Mouse (Mus musculus) MEL (cell line): ENCODE data around the gene Znfx1.

ENCODE experiments used
- CHD2 ChIP-seq: IDR thresholded peaks from 2 replicates; pipeline ENCODE4 v1.6.1; 2011; ENCODE audit warnings: low read length, improper control_type of control experiment
- CTCF ChIP-seq, 3 experiments: IDR thresholded peaks in 2 of 3; conservative IDR thresholded peaks in 1 of 3; 2 replicates each; pipeline ENCODE4 v1.5.1; 2011 to 2012; ENCODE audit warnings: low read length in 3 of 3, low read depth in 2 of 3, mild to moderate bottlenecking in 2 of 3, improper control_type of control experiment in 1 of 3, inconsistent platforms in 1 of 3, mixed read lengths in 1 of 3, moderate library complexity in 1 of 3; ENCODE audit not compliant: control insufficient read depth in 1 of 3, insufficient read depth in 1 of 3, poor library complexity in 1 of 3, severe bottlenecking in 1 of 3
- RCOR1 ChIP-seq: IDR thresholded peaks from 2 replicates; pipeline ENCODE4 v1.6.1; 2012; ENCODE audit warnings: low read depth, mild to moderate bottlenecking, inconsistent platforms, low read length, improper control_type of control experiment

DNA sequence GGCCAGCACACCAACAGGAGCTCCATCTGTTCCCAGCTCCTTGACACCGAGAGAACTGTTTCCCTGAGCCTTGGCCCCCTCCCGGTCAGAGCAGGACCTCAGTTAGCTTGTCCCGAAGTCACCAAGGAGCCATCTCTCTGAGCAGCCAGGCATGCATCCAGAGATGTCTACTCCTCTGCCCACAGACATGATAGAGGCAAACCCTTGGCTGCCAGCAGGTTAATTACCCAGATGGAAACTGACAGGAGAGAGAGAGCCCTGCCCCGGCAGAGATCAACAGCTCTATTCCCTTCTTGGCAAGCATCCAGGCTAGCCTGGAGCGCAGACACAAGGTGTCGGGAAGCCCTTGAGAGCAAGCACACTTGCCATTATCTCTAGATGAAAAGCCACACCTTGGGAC lies 7.5 kb upstream of the Znfx1 start:
- no peak for TF ChIP-seq CTCF (IDR thresholded peaks at IDR 0.05 in 2 of 3, conservative IDR thresholded peaks at IDR 0.05 in 1 of 3; ENCODE audit: control insufficient read depth in 1 of 3, insufficient read depth in 1 of 3, low read depth in 2 of 3, low read length in 3 of 3, poor library complexity in 1 of 3, severe bottlenecking in 1 of 3)
- no peak for TF ChIP-seq CHD2
- no peak for TF ChIP-seq RCOR1
